Mouse (Mus musculus) layer of hippocampus, adult 11-12 months (tissue): Measurements from ENCODE around the gene Alkbh4.

Source experiments
- DNase-seq: peaks from one replicate; pipeline ENCODE4 v3.0.0; 2022; ENCODE audit warnings: low spot score

The Alkbh4 gene

GRCm38 (mm10) chr5:136182049-136182448 lies 46.1 kb downstream of the Alkbh4 start:
- DNase-seq: peak; percentile 64

GRCm38 (mm10) chr5:136182830-136183229 lies 46.9 kb downstream of the Alkbh4 start:
- no peak for DNase-seq

- DNase-seq: no peak
These were observed 47.8 kb downstream of the Alkbh4 start for GRCm38 (mm10) chr5:136183766-136184165.

- peak; percentile 62 for DNase-seq
These were observed 50.8 kb downstream of the Alkbh4 start for GRCm38 (mm10) chr5:136186723-136187122.
